In genomic region chr10:25920640-25921278, GRCm38 (mm10) we compare ENCODE assay signal across 20 mouse cellular contexts.
DNase-seq lines count a peak whose midpoint lies in the region; ATAC-seq lines count a peak whose summit lies in the region.
"Had no signal": no experiment of that assay in that cellular context is flagged by ENCODE, and none has a peak within 500 bp of the region (broad histone marks: within the 10 kb centered on the region; RNA-seq: fewer than 3 reads in every experiment).

No protein-coding gene starts in this region.

- H3K27ac ChIP-seq in hindbrain, embryonic 15.5 days (replicated peaks), result no peak overlapping the region
- H3K27ac ChIP-seq in hindbrain, embryonic 10.5 days, result no peak overlapping the region
- H3K27ac ChIP-seq: embryonic facial prominence, embryonic 15.5 days; heart, embryonic 13.5 days; layer of hippocampus, adult 2 months; left cerebral cortex, adult 2 months; limb, embryonic 15.5 days had no signal

- no peaks in the 10 kb centered on the region for H3K9me3 ChIP-seq in hindbrain, embryonic 15.5 days
- H3K9me3 ChIP-seq in hindbrain, embryonic 10.5 days, result no peaks in the 10 kb centered on the region
- H3K9me3 ChIP-seq: embryonic facial prominence, embryonic 15.5 days; heart, embryonic 13.5 days; limb, embryonic 15.5 days had no signal

- 25% methylated on average over 4 of the region's 4 CpGs for WGBS in hindbrain, embryonic 15.5 days
- 71% methylated on average over 4 of the region's 4 CpGs for WGBS in hindbrain, embryonic 10.5 days

- H3K4me3 ChIP-seq in hindbrain, embryonic 15.5 days, result no peak overlapping the region
- H3K4me3 ChIP-seq in hindbrain, embryonic 10.5 days, result no peak overlapping the region
- H3K4me3 ChIP-seq: embryonic facial prominence, embryonic 15.5 days; heart, embryonic 13.5 days; layer of hippocampus, adult 2 months; left cerebral cortex, adult 2 months; limb, embryonic 15.5 days; myocyte had no signal

- DNase-seq in cerebellum, adult 11 months, result no peak
- DNase-seq in hindbrain, embryonic 10.5 days (ENCODE audit: low spot score), result no peak
- peak; percentile 62 for DNase-seq in mesoderm, embryonic 11.5 days (ENCODE audit: low read depth, low spot score)
- DNase-seq in retina, embryonic 14.5 days (ENCODE audit: low spot score), result peak; percentile 59
- no peak for DNase-seq in thymus, adult 18-20 months
- DNase-seq in heart, adult 8-10 months (ENCODE audit: low spot score), result no peak
- DNase-seq: cerebellum, postnatal 25 days; gastrocnemius, postnatal 25 days; lung, adult 18-20 months; lung, postnatal 4 days had no signal

- 0 out of 2 replicates have a peak, but pooled peaks cover 5% of the 10 kb centered on the region for H3K4me1 ChIP-seq in hindbrain, embryonic 15.5 days (replicated peaks)
- H3K4me1 ChIP-seq in hindbrain, embryonic 10.5 days (replicated peaks), result 0 out of 2 replicates have a peak, but pooled peaks cover 2% of the 10 kb centered on the region
- H3K4me1 ChIP-seq: embryonic facial prominence, embryonic 15.5 days; heart, embryonic 13.5 days; limb, embryonic 15.5 days had no signal

- no peaks in the 10 kb centered on the region for H3K36me3 ChIP-seq in hindbrain, embryonic 15.5 days
- no peaks in the 10 kb centered on the region for H3K36me3 ChIP-seq in hindbrain, embryonic 10.5 days
- H3K36me3 ChIP-seq: embryonic facial prominence, embryonic 15.5 days; heart, embryonic 13.5 days; limb, embryonic 15.5 days had no signal

- no peak overlapping the region for H3K4me2 ChIP-seq in hindbrain, embryonic 15.5 days
- H3K4me2 ChIP-seq: embryonic facial prominence, embryonic 15.5 days; heart, embryonic 13.5 days; limb, embryonic 15.5 days had no signal

- peak; percentile 52; the same call in 1 of the 2 replicates for ATAC-seq in cerebellum, adult (ENCODE audit: insufficient number of reproducible peaks, low FRiP score, low TSS enrichment)
- peak; percentile 54; the same call in 1 of the 2 replicates for ATAC-seq in hindbrain, embryonic 15.5 days (ENCODE audit: low FRiP score, low read depth)
- ATAC-seq: Patski had no signal

- H3K9ac ChIP-seq in hindbrain, embryonic 15.5 days, result no peak overlapping the region
- H3K9ac ChIP-seq: embryonic facial prominence, embryonic 15.5 days; heart, embryonic 13.5 days; limb, embryonic 15.5 days had no signal

- H3K27me3 ChIP-seq in hindbrain, embryonic 15.5 days, result no peaks in the 10 kb centered on the region
- no peaks in the 10 kb centered on the region for H3K27me3 ChIP-seq in hindbrain, embryonic 10.5 days (ENCODE audit: insufficient read depth, poor library complexity, severe bottlenecking)
- H3K27me3 ChIP-seq: CH12.LX; embryonic facial prominence, embryonic 15.5 days; heart, embryonic 13.5 days; limb, embryonic 15.5 days; Patski had no signal

Comparison
In these comparisons a context has a peak if more than half of its experiments do, and no peak if none do; other contexts are left out.
1. DNase-seq: peak in mesoderm, embryonic 11.5 days (single experiment) and retina, embryonic 14.5 days (single experiment); none in cerebellum, adult 11 months (single experiment), hindbrain, embryonic 10.5 days (single experiment), thymus, adult 18-20 months (0 of 2) and heart, adult 8-10 months (single experiment).